Mouse (Mus musculus): ENCODE measurements around the gene Krtap5-3.

DNA sequence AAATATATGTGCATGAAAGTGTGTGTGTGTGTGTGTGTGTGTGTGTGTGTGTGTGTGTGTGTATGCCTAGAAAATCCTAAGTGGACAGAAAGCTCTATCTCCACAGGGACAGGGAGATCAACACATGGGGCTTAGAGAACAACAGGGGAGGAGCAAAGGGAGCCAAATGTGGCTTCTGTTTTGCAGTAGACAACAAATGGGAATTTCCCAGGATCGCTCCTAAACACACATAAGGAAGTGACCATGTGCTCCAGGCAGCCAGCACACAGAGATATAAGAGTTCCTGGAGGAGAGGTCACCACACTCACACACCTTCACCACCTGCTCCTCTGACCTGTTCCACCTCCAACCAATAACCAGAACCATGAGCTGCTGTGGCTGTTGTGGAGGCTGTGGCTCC lies at the start of gene Krtap5-3:
- TF ChIP-seq CTCF (IDR thresholded peaks at IDR 0.05; ENCODE audit: low read depth) (no peak), EP300 (IDR thresholded peaks at IDR 0.05; ENCODE audit: low read depth) (no peak)

Measured in liver, postnatal 0 days (tissue).